Mouse (Mus musculus): ENCODE data around the gene Snrnp200. TPM values are rescaled to one million over a fixed set of nuclear protein-coding genes. Genes with fewer than 3 reads are reported as not detected.
"Not testable (repeated sequence)": the region's sequence is repeated elsewhere in the genome, so short reads cannot be mapped to it uniquely, and the experiment has no call there.

Gene Snrnp200
- total RNA-seq, 4 experiments from 2014 or later = 61.1 to 72.6 (median 67.5) TPM

GRCm38 (mm10) chr2:127252787-127253186 lies 44.6 kb downstream of the Snrnp200 start:
- no peak for DNase-seq (ENCODE audit: low spot score)

- no peak for DNase-seq (ENCODE audit: low spot score)
Measured at GRCm38 (mm10) chr2:127254604-127255134, 46.5 kb downstream of the Snrnp200 start.

GRCm38 (mm10) chr2:127255294-127255693 lies 47.1 kb downstream of the Snrnp200 start:
- DNase-seq (ENCODE audit: low spot score) = no peak

GRCm38 (mm10) chr2:127259340-127259739 lies 51.2 kb downstream of the Snrnp200 start:
- DNase-seq (ENCODE audit: low spot score) = no peak

- no peak for DNase-seq (ENCODE audit: low spot score)
Measured at GRCm38 (mm10) chr2:127262480-127262879, 54.3 kb downstream of the Snrnp200 start.

- DNase-seq (ENCODE audit: low spot score) = no peak
Measured at GRCm38 (mm10) chr2:127267854-127268253, 59.7 kb downstream of the Snrnp200 start.

GRCm38 (mm10) chr2:127269491-127270299 lies 61.5 kb downstream of the Snrnp200 start, which contains the start of gene Stard7:
Gene Stard7 (plus strand): TSS chr2:127270218.
- DNase-seq (ENCODE audit: low spot score) = peak; percentile 97

GRCm38 (mm10) chr2:127270300-127271041 lies 62.3 kb downstream of the Snrnp200 start:
- peak; percentile 80 for DNase-seq (ENCODE audit: low spot score)

GRCm38 (mm10) chr2:127271042-127271515 lies 62.9 kb downstream of the Snrnp200 start:
- no peak for DNase-seq (ENCODE audit: low spot score)

GRCm38 (mm10) chr2:127272049-127272448 lies 63.9 kb downstream of the Snrnp200 start:
- not testable (repeated sequence) for DNase-seq (ENCODE audit: low spot score)

GRCm38 (mm10) chr2:127272806-127273205 lies 64.6 kb downstream of the Snrnp200 start:
- DNase-seq (ENCODE audit: low spot score) = no peak

GRCm38 (mm10) chr2:127274590-127274989 lies 66.4 kb downstream of the Snrnp200 start:
- no peak for DNase-seq (ENCODE audit: low spot score)

- DNase-seq (ENCODE audit: low spot score) = no peak
Measured at GRCm38 (mm10) chr2:127275551-127276320, 67.5 kb downstream of the Snrnp200 start.

- DNase-seq (ENCODE audit: low spot score) = no peak
Measured at GRCm38 (mm10) chr2:127278162-127278561, 70.0 kb downstream of the Snrnp200 start.

Other genes with a start within 250 kb of the Snrnp200 start
- gene Ap4e1, start 199.7 kb upstream of the Snrnp200 start, total RNA-seq (2022) = 1 to 10 TPM; 5.1 to 5.9 (median 5.7) TPM
- 10 to 100 TPM; 15.5 to 21.9 (median 19.3) TPM for gene Blvra, start 137.7 kb upstream of the Snrnp200 start, total RNA-seq (2022)
- 1 to 10 TPM in 1 of 4 experiments, under 1 TPM in 3; 0.52 to 1.4 (median 0.52) TPM for gene Ncaph, start 74.4 kb upstream of the Snrnp200 start, total RNA-seq (2022)
- gene Itpripl1, start 64.9 kb upstream of the Snrnp200 start, total RNA-seq (2022) = 10 to 100 TPM in 3 of 4 experiments, 1 to 10 TPM in 1; 8.9 to 13.5 (median 13.3) TPM
- under 1 TPM in 3 of 4 experiments, not detected in 1; 0.28 to 0.38 (median 0.28) TPM for gene 1810024B03Rik, start 106 bp upstream of the Snrnp200 start, total RNA-seq (2022)
- 10 to 100 TPM; 57.8 to 73.8 (median 70.6) TPM for gene Ciao1, start 39.4 kb downstream of the Snrnp200 start, total RNA-seq (2022)
- 10 to 100 TPM; 23.9 to 27.7 (median 27.2) TPM for gene Tmem127, start 39.5 kb downstream of the Snrnp200 start, total RNA-seq (2022)
- 100 to 1,000 TPM; 162 to 173 (median 169) TPM for gene Stard7, start 61.8 kb downstream of the Snrnp200 start, total RNA-seq (2022)
- gene Dusp2, start 127.8 kb downstream of the Snrnp200 start, total RNA-seq (2022) = 1 to 10 TPM in 2 of 4 experiments, under 1 TPM in 2; 0.27 to 1.6 (median 0.69) TPM
- not detected for gene Astl, start 130.3 kb downstream of the Snrnp200 start, total RNA-seq (2022)
- under 1 TPM; 0.41 to 0.78 (median 0.70) TPM for gene Adra2b, start 154.8 kb downstream of the Snrnp200 start, total RNA-seq (2022)
- not detected for gene Gpat2, start 216.8 kb downstream of the Snrnp200 start, total RNA-seq (2022)
- gene Fahd2a, start 236.2 kb downstream of the Snrnp200 start, total RNA-seq (2022) = 10 to 100 TPM; 42.1 to 59.5 (median 52.5) TPM